Mouse (Mus musculus) forebrain, embryonic 12.5 days (tissue): Measurements from ENCODE around the gene Ddx59. TPM values are rescaled to one million over a fixed set of nuclear protein-coding genes. Genes with fewer than 3 reads are reported as not detected.

ENCODE experiments used
- ATAC-seq: fragments of 200-750 bp; cut with Nextera tagmentation; 2 replicates; pipeline ENCODE4 v1.8.0; 2017; ENCODE audit warnings: moderate TSS enrichment; ENCODE audit not compliant: low FRiP score
- H3K27ac ChIP-seq: fragments of 300-500 bp; sonication (generic); 2 replicates; pipeline ENCODE4 v1.5.1; 2016; ENCODE audit warnings: mild to moderate bottlenecking
- H3K27me3 ChIP-seq: fragments of 300-500 bp; sonication (generic); 2 replicates; pipeline ENCODE4 v1.6.1; 2016; ENCODE audit warnings: mild to moderate bottlenecking
- H3K36me3 ChIP-seq: fragments of 300-500 bp; sonication (generic); replicated peaks from 2 replicates; pipeline ENCODE4 v1.6.1; 2016; ENCODE audit warnings: mild to moderate bottlenecking
- H3K4me1 ChIP-seq: fragments of 300-500 bp; sonication (generic); 2 replicates; pipeline ENCODE4 v1.6.1; 2016
- H3K4me2 ChIP-seq: fragments of 300-500 bp; sonication (generic); 2 replicates; pipeline ENCODE4 v1.6.1; 2016; ENCODE audit warnings: mild to moderate bottlenecking, moderate library complexity
- H3K4me3 ChIP-seq: fragments of 300-500 bp; sonication (generic); replicated peaks from 2 replicates; pipeline ENCODE4 v1.5.1; 2016; ENCODE audit warnings: mild to moderate bottlenecking
- H3K9ac ChIP-seq: fragments of 300-500 bp; sonication (generic); 2 replicates; pipeline ENCODE4 v1.6.1; 2016; ENCODE audit warnings: mild to moderate bottlenecking
- H3K9me3 ChIP-seq: fragments of 300-500 bp; sonication (generic); 2 replicates; pipeline ENCODE4 v1.6.1; 2016
- WGBS: fragments of 180-500 bp; shearing (Covaris S2); methylation state at CpG from one replicate; pipeline ENCODE4 v1.1.7; 2016; 5-methylcytosine and 5-hydroxymethylcytosine counted together
- polyA plus RNA-seq: library from polyadenylated mRNA; unstranded; fragments of >200 nt; fragmentation: Nextera tagmentation; extraction: Ambion mirVana; gene quantifications from 2 replicates; pipeline ENCODE4 v1.2.1, GENCODE M21; 2016

Ddx59 gene
- 20.6 and 22.0 TPM in 2 replicates for polyA plus RNA-seq

DNA sequence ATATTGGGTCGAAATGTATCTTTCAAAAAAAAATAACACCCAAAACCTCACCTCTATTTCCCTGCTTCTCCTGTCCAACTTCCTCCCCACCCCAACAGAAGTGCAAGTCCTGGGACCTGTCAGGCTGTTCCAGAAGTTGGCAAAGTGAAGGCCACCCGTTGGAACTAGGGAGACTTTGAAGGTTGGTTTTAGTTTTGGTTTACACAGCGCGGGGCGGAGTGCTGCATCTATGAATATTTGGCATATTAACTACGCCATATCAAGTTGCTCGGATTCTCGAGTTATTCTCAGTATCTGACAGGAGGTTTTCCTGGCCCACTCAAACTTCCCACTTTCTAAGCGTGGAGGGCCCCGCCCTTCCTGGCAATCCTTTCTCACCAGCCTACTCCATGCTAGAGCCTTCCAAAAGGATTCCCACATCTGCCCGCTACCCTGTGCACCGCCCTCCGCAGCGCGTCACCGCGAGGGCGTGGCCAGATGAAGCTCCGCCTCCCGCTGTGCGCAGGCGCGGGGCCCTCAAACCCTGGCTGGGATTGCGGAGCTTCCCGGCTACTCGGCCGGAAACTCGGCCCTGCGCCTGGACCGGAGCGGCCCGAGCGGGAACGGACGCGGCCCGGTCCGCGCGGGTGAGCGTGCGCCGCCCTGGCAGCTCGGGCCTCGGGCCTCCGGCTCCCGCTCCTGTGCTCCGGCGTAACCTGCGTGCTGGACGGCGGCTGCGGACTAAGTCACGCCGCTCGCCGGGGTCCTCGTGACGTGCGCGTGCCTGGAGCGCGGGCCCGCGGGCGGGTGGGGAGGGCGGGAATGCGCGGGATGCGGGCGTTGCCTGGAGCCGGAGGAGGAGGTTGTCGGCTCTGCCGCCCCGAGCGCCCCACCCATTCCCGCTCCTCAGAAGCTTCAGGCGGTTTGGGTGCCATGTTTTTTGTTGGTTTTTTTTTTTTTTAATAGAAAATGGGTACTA, at the start of gene Ddx59:
Ddx59 (plus strand) TSS at position 474 of the 958 bp plus-strand sequence.
- Histone ChIP-seq H3K9ac (peak within 1 kb of the TSS; percentile 87), H3K36me3 (peaks cover 6% of the 10 kb centered on the region; the same call in 1 of the 2 replicates), H3K4me1 (peaks cover 11% of the 10 kb centered on the region; the same call in 1 of the 2 replicates), H3K27ac (peak within 1 kb of the TSS; percentile 99), H3K9me3 (no peaks in the 10 kb centered on the region), H3K4me2 (peak within 1 kb of the TSS; percentile 56), H3K4me3 (peak within 1 kb of the TSS; percentile 69), H3K27me3 (no peaks in the 10 kb centered on the region)
- ATAC-seq = peak; percentile 99
- 4% methylated on average over 76 of the region's 78 CpGs for WGBS

DNA sequence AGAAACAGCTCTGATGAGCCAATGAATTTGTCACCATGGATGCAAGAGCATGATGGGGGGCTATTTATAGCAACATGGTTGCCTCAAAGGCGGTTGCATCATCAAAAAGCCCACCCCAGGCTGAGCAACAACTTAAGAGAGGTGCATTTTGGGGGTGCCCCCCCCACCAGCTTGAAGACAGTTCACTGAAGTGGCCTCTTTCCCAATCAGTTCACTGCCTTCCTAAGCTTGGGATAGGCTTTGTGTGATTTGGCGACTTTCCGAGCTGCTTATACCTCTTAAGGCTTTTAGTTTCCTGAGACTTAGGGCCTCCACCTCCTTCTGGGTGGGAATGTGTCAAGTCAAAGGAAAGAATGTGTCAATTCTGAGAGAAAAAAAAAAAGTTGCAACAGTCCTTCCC, 49.1 kb upstream of the Ddx59 start:
- H3K9me3 ChIP-seq = no peaks in the 10 kb centered on the region
- H3K9ac ChIP-seq = no peak overlapping the region
- no peak overlapping the region for H3K27ac ChIP-seq
- no peak overlapping the region for H3K4me2 ChIP-seq
- H3K27me3 ChIP-seq = no peaks in the 10 kb centered on the region
- 68% methylated on average over 3 of the region's 3 CpGs for WGBS
- H3K4me1 ChIP-seq = peaks cover 20% of the 10 kb centered on the region
- ATAC-seq = no peak
- no peaks in the 10 kb centered on the region for H3K36me3 ChIP-seq
- no peak overlapping the region for H3K4me3 ChIP-seq

DNA sequence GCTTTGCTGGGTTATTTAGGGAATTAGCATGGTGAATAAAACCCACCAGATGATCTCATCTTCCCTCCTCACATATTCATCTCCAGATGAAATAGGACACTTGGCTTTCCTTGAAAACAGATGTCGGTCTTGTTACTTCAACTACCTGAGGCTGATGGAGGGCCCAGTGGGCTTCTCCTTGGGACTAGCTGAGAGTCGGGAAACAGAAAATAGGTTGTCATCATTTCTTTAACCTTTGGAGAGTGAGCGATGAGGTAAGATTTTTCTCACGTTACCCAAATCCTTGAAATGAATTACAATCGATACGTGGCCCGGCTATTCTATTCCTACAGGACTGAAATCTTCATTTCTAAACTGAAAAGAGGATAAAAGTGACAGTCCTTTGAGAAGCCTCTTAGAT, 35.8 kb upstream of the Ddx59 start:
- no peak overlapping the region for H3K4me2 ChIP-seq
- 89% methylated on average over 7 of the region's 7 CpGs for WGBS

DNA sequence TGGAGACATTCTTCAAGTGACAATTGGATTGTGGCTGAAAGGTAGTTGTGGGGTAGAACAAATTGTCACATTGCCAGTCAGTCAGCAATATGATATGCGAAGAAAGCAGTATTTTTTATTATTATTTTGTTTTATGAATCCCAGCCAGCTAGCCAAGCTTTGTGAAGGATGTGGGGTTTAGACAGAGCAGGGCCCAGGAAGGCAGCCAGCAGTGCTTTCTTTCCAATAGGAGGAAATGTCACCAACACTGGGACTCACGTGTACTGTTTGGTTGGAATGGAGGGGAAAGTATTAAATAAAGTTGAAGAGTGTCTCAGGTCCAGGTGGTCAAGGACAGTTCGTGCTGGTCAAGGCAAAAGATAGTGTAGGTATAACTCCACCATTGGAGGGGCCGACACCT, 34.9 kb upstream of the Ddx59 start:
- no peak for ATAC-seq
- no peak overlapping the region for H3K27ac ChIP-seq
- no peaks in the 10 kb centered on the region for H3K36me3 ChIP-seq
- H3K4me2 ChIP-seq = no peak overlapping the region
- WGBS = 91% methylated on average over 4 of the region's 4 CpGs
- H3K9me3 ChIP-seq = no peaks in the 10 kb centered on the region
- H3K27me3 ChIP-seq = no peaks in the 10 kb centered on the region
- H3K9ac ChIP-seq = no peak overlapping the region
- H3K4me3 ChIP-seq = no peak overlapping the region
- H3K4me1 ChIP-seq = no peaks in the 10 kb centered on the region

More for the DNA sequence above, 35.8 kb upstream of the Ddx59 start:
- no peak overlapping the region for H3K4me3 ChIP-seq
- no peaks in the 10 kb centered on the region for H3K4me1 ChIP-seq
- no peak overlapping the region for H3K9ac ChIP-seq
- no peak overlapping the region for H3K27ac ChIP-seq
- ATAC-seq = no peak
- no peaks in the 10 kb centered on the region for H3K27me3 ChIP-seq
- H3K36me3 ChIP-seq = no peaks in the 10 kb centered on the region
- H3K9me3 ChIP-seq = no peaks in the 10 kb centered on the region

DNA sequence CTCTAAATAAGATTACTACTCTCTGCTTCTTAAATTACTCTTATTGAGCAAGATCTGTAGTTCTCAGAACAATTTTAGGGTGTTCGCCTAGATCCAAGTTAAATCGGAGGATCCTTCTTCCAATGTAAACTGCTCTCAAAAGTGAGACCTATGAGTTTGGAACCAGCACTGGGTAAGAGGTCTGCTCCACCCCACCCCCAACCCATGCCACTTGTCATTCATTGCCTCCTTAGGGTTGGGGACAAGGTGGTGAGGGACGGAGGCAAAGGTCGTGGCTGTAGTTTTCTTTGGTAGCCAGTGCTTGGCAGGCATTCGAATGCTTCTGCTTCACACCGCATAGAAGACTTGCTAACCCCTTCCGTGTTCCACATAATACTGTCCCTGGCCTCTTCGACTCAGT, 34.5 kb upstream of the Ddx59 start:
- H3K9me3 ChIP-seq = no peaks in the 10 kb centered on the region
- H3K27ac ChIP-seq = no peak overlapping the region
- H3K4me2 ChIP-seq = no peak overlapping the region
- H3K9ac ChIP-seq = no peak overlapping the region
- H3K27me3 ChIP-seq = no peaks in the 10 kb centered on the region
- H3K4me1 ChIP-seq = no peaks in the 10 kb centered on the region
- no peaks in the 10 kb centered on the region for H3K36me3 ChIP-seq
- WGBS = 89% methylated on average over 8 of the region's 8 CpGs
- ATAC-seq = no peak
- no peak overlapping the region for H3K4me3 ChIP-seq

DNA sequence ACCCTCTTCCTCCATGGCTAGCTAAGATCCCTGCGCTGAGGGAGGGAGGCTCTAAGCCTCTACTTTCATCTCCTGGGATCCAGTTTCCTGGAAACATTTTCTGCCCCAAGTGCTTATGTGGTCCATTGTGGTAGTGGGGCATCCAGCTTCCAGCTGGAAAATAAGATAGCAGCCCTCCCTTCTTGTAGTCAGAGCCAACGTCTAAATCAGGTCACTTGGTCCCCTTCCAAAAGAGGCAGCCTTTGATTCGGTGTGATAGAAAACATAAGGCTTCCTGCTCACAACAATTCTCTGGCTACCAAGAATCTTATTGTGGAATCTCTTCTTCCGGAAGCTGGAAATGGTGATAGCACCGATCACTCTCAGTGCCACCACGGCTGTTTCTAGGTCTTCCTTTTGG, 33.9 kb upstream of the Ddx59 start:
- WGBS = 86% methylated on average over 6 of the region's 6 CpGs
- Histone ChIP-seq H3K4me1 (no peaks in the 10 kb centered on the region), H3K9ac (no peak overlapping the region), H3K36me3 (no peaks in the 10 kb centered on the region), H3K27me3 (no peaks in the 10 kb centered on the region), H3K9me3 (no peaks in the 10 kb centered on the region), H3K4me2 (no peak overlapping the region), H3K4me3 (no peak overlapping the region), H3K27ac (no peak overlapping the region)
- ATAC-seq = no peak

DNA sequence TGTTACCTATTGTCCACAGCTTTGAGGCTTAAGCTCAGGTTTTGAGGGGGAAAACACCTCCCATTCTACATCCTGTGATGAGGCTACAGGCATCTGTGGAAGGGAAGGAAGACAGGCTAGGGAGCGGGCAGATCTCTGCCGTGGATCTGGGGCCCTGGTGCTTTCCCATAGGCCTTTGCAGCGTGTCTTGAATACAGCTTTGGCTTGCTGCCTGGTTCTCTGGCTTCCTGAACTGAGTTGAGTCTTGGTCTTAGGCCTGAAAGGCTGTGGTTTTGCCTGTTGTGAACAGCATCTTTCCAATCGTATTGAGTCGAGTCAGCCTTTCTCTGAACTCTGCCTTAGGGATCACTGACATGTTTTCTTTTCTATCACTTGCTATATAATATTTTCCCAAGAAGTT, 33.5 kb upstream of the Ddx59 start:
- no peak for ATAC-seq
- H3K4me2 ChIP-seq = no peak overlapping the region
- H3K27me3 ChIP-seq = no peaks in the 10 kb centered on the region
- no peaks in the 10 kb centered on the region for H3K36me3 ChIP-seq
- WGBS = 85% methylated on average over 5 of the region's 5 CpGs
- no peak overlapping the region for H3K9ac ChIP-seq
- no peaks in the 10 kb centered on the region for H3K9me3 ChIP-seq
- H3K27ac ChIP-seq = no peak overlapping the region
- H3K4me1 ChIP-seq = no peaks in the 10 kb centered on the region
- H3K4me3 ChIP-seq = no peak overlapping the region

DNA sequence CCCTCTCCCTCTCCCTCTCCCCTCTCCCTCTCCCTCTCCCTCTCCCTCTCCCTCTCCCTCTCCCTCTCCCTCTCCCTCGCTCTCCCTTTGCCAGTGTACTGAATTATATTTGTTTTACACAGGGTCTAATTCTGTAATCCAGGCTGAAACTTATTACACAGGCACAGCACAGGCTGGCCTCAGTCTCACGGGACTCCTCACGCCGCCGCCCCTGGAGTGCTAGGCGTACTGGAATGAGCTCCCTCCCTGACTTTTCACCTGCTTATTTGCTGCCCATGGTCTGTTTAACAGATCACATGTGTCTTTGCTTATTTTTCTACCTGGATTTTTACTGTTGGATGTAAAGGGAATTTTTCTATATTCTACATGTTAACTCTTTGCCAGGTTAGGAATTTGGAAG, 28.2 kb upstream of the Ddx59 start:
- WGBS = 41% methylated on average over 5 of the region's 6 CpGs
- no peak for ATAC-seq

DNA sequence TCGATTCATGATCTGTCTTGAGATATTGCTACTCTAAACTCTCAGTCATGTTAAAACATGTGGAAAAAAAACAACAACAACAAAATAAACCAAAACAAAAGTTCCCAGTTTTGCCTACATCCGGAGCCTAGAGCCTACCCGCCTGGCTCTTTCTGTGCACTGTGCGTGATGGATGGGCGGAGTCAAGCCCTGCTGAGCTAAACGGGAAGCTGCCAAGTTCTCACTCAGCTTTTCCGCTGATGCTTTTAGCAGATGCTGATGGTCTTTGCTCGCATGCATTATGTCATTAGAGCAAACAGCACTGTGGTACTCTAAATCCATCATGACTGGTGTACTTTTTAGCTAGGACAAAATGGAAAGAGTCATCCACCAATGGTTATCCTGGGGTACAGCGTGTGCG, 20.6 kb upstream of the Ddx59 start:
- H3K27ac ChIP-seq = no peak overlapping the region
- H3K36me3 ChIP-seq = no peaks in the 10 kb centered on the region
- H3K27me3 ChIP-seq = no peaks in the 10 kb centered on the region
- H3K4me1 ChIP-seq = no peaks in the 10 kb centered on the region
- 38% methylated on average over 10 of the region's 10 CpGs for WGBS
- H3K4me3 ChIP-seq = peak overlapping the region; percentile 16; the same call in 1 of the 2 replicates
- H3K9me3 ChIP-seq = no peaks in the 10 kb centered on the region
- no peak overlapping the region for H3K9ac ChIP-seq
- H3K4me2 ChIP-seq = peak overlapping the region; percentile 45
- peak; percentile 51; the same call in 1 of the 2 replicates for ATAC-seq

More for the DNA sequence above, 28.2 kb upstream of the Ddx59 start:
- Histone ChIP-seq H3K27me3 (no peaks in the 10 kb centered on the region), H3K36me3 (no peaks in the 10 kb centered on the region), H3K9me3 (no peaks in the 10 kb centered on the region), H3K4me1 (no peaks in the 10 kb centered on the region), H3K4me2 (no peak overlapping the region), H3K4me3 (no peak overlapping the region), H3K27ac (no peak overlapping the region), H3K9ac (no peak overlapping the region)

DNA sequence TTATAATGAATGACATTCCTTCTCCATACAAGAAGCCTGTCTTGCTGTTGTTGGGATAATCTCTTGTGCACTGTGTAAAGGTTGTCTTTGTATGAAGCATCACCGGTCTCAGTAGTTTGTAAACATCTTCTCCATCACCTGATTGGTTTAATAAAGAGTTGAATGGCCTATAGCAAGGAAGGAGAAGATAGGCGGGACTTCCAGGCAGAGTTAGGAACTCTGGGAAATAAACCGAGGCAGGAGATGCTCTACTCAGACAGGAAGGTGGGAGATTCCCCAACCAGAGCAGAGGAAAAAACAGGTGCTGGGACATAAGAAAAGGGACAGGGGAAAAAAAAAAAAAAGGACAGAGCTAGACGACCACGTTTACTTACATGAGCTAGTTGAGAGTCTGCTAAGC, 20.0 kb upstream of the Ddx59 start:
- no peaks in the 10 kb centered on the region for H3K9me3 ChIP-seq
- no peak overlapping the region for H3K4me3 ChIP-seq
- 35% methylated on average over 5 of the region's 5 CpGs for WGBS

DNA sequence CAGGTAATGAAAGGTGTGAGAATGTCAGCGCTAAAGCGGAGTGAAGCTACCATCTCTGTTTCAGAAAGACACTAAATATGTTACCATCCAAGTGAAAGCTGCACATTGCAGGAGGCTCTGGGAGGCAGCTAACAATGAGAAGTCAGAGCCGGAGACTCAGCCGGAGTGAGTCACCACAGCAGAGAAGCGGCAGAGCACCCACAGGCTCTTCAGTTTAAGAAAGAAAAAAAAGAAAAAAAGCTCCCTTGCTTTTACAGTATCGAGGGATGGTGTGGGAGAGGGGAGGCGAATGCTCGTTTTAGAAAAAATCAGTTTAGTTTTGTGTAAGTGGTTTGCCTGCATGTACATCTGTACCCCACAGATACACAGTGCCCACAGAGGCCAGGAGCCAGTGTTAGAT, 13.8 kb upstream of the Ddx59 start:
- no peak overlapping the region for H3K4me2 ChIP-seq
- no peak for ATAC-seq
- H3K27ac ChIP-seq = no peak overlapping the region
- 76% methylated on average over 8 of the region's 8 CpGs for WGBS
- H3K27me3 ChIP-seq = peaks cover 5% of the 10 kb centered on the region; the same call in 1 of the 2 replicates
- no peak overlapping the region for H3K9ac ChIP-seq
- no peaks in the 10 kb centered on the region for H3K9me3 ChIP-seq
- H3K4me3 ChIP-seq = no peak overlapping the region
- no peaks in the 10 kb centered on the region for H3K4me1 ChIP-seq
- no peaks in the 10 kb centered on the region for H3K36me3 ChIP-seq

More for the DNA sequence above, 20.0 kb upstream of the Ddx59 start:
- ATAC-seq = 0 out of 2 replicates have a peak, but pooled peaks have one; percentile 51
- no peaks in the 10 kb centered on the region for H3K27me3 ChIP-seq
- H3K9ac ChIP-seq = no peak overlapping the region
- no peaks in the 10 kb centered on the region for H3K4me1 ChIP-seq
- no peak overlapping the region for H3K27ac ChIP-seq
- no peaks in the 10 kb centered on the region for H3K36me3 ChIP-seq
- peak overlapping the region; percentile 45 for H3K4me2 ChIP-seq

DNA sequence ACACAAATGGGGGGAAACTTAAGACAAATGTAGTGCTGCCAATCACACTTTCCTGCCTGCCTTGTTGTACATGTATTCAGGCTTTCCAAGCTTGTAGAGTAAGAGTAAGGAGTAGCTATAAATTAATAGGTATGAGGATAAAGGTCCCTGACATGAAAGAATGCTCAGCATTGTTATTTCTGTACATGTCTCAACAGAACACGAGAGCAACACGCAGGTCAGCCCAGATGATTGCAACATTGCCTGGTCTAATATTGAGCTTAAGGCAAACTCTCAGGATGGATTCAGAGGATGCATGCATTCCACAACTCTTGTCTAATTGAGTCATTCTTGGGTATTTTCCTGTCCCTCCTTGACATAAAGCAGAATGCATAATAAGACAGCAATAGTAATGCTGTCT, 5.4 kb upstream of the Ddx59 start:
- H3K9ac ChIP-seq = no peak overlapping the region
- ATAC-seq = no peak
- no peak overlapping the region for H3K4me2 ChIP-seq
- no peak overlapping the region for H3K27ac ChIP-seq
- H3K27me3 ChIP-seq = no peaks in the 10 kb centered on the region
- WGBS = 100% methylated on average over 2 of the region's 2 CpGs
- no peaks in the 10 kb centered on the region for H3K9me3 ChIP-seq
- H3K4me1 ChIP-seq = no peaks in the 10 kb centered on the region
- H3K36me3 ChIP-seq = no peaks in the 10 kb centered on the region
- H3K4me3 ChIP-seq = no peak overlapping the region

DNA sequence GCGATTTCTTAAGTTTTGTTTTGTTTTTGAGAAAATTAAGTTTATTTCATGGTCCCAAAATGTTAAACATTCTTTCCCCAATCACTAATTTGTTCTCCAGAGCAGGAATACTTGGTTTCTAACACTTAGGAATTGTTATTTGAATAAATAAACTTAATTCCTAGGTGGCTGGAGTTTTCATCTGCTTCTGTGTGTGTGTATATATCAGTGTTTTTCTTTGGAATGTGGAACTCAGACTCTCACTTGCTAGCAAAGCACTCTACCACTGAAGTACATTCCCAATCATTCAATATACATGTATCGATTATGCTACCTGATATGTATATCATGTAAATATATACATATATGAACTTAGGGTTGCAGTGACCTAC, 670 bp downstream of the Ddx59 start:
- H3K27ac ChIP-seq = no peak overlapping the region
- no peak for ATAC-seq
- peaks cover 11% of the 10 kb centered on the region; the same call in 1 of the 2 replicates for H3K4me1 ChIP-seq
- H3K9me3 ChIP-seq = no peaks in the 10 kb centered on the region
- peak overlapping the region; percentile 56 for H3K4me2 ChIP-seq
- no peaks in the 10 kb centered on the region for H3K27me3 ChIP-seq
- H3K36me3 ChIP-seq = peaks cover 11% of the 10 kb centered on the region; the same call in 1 of the 2 replicates
- peak overlapping the region; percentile 69 for H3K4me3 ChIP-seq
- 48% methylated on average over 2 of the region's 2 CpGs for WGBS
- no peak overlapping the region for H3K9ac ChIP-seq
